Mouse (Mus musculus): ENCODE results near the gene Spag5. TPM values are rescaled to one million over a fixed set of nuclear protein-coding genes. Genes with fewer than 3 reads are reported as not detected.
A peak's percentile ranks its signal among the peaks of the same experiment; 100 is the strongest.

Spag5 gene
- polyA plus RNA-seq, 1 experiment from 2014 or later: 4.6 TPM

- no peak for TF ChIP-seq CTCF (IDR thresholded peaks at IDR 0.05; ENCODE audit: low read depth)
- no peak overlapping the region for H3K4me2 ChIP-seq (replicated peaks; ENCODE audit: low read depth)
- H3K9me3 ChIP-seq (ENCODE audit: control insufficient read depth): no peaks in the 10 kb centered on the region
- WGBS: 89% methylated on average over 4 of the region's 4 CpGs
- H3K27ac ChIP-seq (ENCODE audit: low read depth, low read length): no peak overlapping the region
- no peaks in the 10 kb centered on the region for H3K27me3 ChIP-seq (replicated peaks; ENCODE audit: control insufficient read depth, insufficient read depth, low read length)
- H3K9ac ChIP-seq (ENCODE audit: low read depth, low read length): no peak overlapping the region
- no peaks in the 10 kb centered on the region; the same call in 1 of the 2 replicates for H3K36me3 ChIP-seq (ENCODE audit: control insufficient read depth, insufficient read depth)
- H3K4me1 ChIP-seq (replicated peaks; ENCODE audit: control insufficient read depth, insufficient read depth, low read length): no peaks in the 10 kb centered on the region
- no peak overlapping the region for H3K4me3 ChIP-seq (ENCODE audit: low read depth, low read length)
- no peak for ATAC-seq
Measured at GRCm38 (mm10) chr11:78327215-78327614, 25.9 kb downstream of the Spag5 start.

- no peaks in the 10 kb centered on the region for H3K4me1 ChIP-seq (replicated peaks; ENCODE audit: control insufficient read depth, insufficient read depth, low read length)
- H3K9ac ChIP-seq (ENCODE audit: low read depth, low read length): peak within 1 kb of the TSS; percentile 80
- 8% methylated on average over 37 of the region's 37 CpGs for WGBS
- peak within 1 kb of the TSS; percentile 90 for H3K4me2 ChIP-seq (replicated peaks; ENCODE audit: low read depth)
- H3K27me3 ChIP-seq (replicated peaks; ENCODE audit: control insufficient read depth, insufficient read depth, low read length): no peaks in the 10 kb centered on the region
- peak within 1 kb of the TSS; percentile 96 for H3K4me3 ChIP-seq (ENCODE audit: low read depth, low read length)
- no peaks in the 10 kb centered on the region; the same call in 1 of the 2 replicates for H3K36me3 ChIP-seq (ENCODE audit: control insufficient read depth, insufficient read depth)
- H3K27ac ChIP-seq (ENCODE audit: low read depth, low read length): peak within 1 kb of the TSS; percentile 57; the same call in 1 of the 2 replicates
- no peaks in the 10 kb centered on the region for H3K9me3 ChIP-seq (ENCODE audit: control insufficient read depth)
- peak; percentile 96 for ATAC-seq
- TF ChIP-seq CTCF (IDR thresholded peaks at IDR 0.05; ENCODE audit: low read depth): peak; percentile 47
Measured at GRCm38 (mm10) chr11:78327634-78328511, 26.5 kb downstream of the Spag5 start, which contains the start of gene Pigs. Gene Pigs (plus strand): TSS chr11:78328415.

- H3K9ac ChIP-seq (ENCODE audit: low read depth, low read length): peak overlapping the region; percentile 80
- no peaks in the 10 kb centered on the region for H3K27me3 ChIP-seq (replicated peaks; ENCODE audit: control insufficient read depth, insufficient read depth, low read length)
- no peaks in the 10 kb centered on the region for H3K9me3 ChIP-seq (ENCODE audit: control insufficient read depth)
- H3K27ac ChIP-seq (ENCODE audit: low read depth, low read length): no peak overlapping the region
- H3K4me1 ChIP-seq (replicated peaks; ENCODE audit: control insufficient read depth, insufficient read depth, low read length): no peaks in the 10 kb centered on the region
- no peak for TF ChIP-seq CTCF (IDR thresholded peaks at IDR 0.05; ENCODE audit: low read depth)
- H3K4me3 ChIP-seq (ENCODE audit: low read depth, low read length): peak overlapping the region; percentile 96
- peak; percentile 44 for ATAC-seq
- peak overlapping the region; percentile 90 for H3K4me2 ChIP-seq (replicated peaks; ENCODE audit: low read depth)
- H3K36me3 ChIP-seq (ENCODE audit: control insufficient read depth, insufficient read depth): peaks cover 6% of the 10 kb centered on the region
- WGBS: under 1% methylated on average over 41 of the region's 41 CpGs
Measured at GRCm38 (mm10) chr11:78328512-78329056, 27.3 kb downstream of the Spag5 start.

- Histone ChIP-seq H3K4me1 (replicated peaks; ENCODE audit: control insufficient read depth, insufficient read depth, low read length) (no peaks in the 10 kb centered on the region), H3K36me3 (ENCODE audit: control insufficient read depth, insufficient read depth) (peaks cover 22% of the 10 kb centered on the region), H3K9me3 (ENCODE audit: control insufficient read depth) (no peaks in the 10 kb centered on the region), H3K27me3 (replicated peaks; ENCODE audit: control insufficient read depth, insufficient read depth, low read length) (no peaks in the 10 kb centered on the region), H3K4me3 (ENCODE audit: low read depth, low read length) (no peak overlapping the region), H3K4me2 (replicated peaks; ENCODE audit: low read depth) (no peak overlapping the region), H3K9ac (ENCODE audit: low read depth, low read length) (no peak overlapping the region), H3K27ac (ENCODE audit: low read depth, low read length) (no peak overlapping the region)
- ATAC-seq: no peak
- 95% methylated on average over 12 of the region's 12 CpGs for WGBS
- TF ChIP-seq CTCF (IDR thresholded peaks at IDR 0.05; ENCODE audit: low read depth): no peak
Measured at GRCm38 (mm10) chr11:78332676-78333075, 31.3 kb downstream of the Spag5 start.

- no peak for TF ChIP-seq CTCF (IDR thresholded peaks at IDR 0.05; ENCODE audit: low read depth)
- whole genome bisulfite sequencing: 92% methylated on average over 5 of the region's 5 CpGs
- no peak overlapping the region for H3K4me2 ChIP-seq (replicated peaks; ENCODE audit: low read depth)
- H3K4me3 ChIP-seq (ENCODE audit: low read depth, low read length): no peak overlapping the region
- ATAC-seq: no peak
- no peak overlapping the region for H3K9ac ChIP-seq (ENCODE audit: low read depth, low read length)
- H3K36me3 ChIP-seq (ENCODE audit: control insufficient read depth, insufficient read depth): peaks cover 25% of the 10 kb centered on the region
- H3K27ac ChIP-seq (ENCODE audit: low read depth, low read length): no peak overlapping the region
- no peaks in the 10 kb centered on the region for H3K9me3 ChIP-seq (ENCODE audit: control insufficient read depth)
- H3K27me3 ChIP-seq (replicated peaks; ENCODE audit: control insufficient read depth, insufficient read depth, low read length): no peaks in the 10 kb centered on the region
- H3K4me1 ChIP-seq (replicated peaks; ENCODE audit: control insufficient read depth, insufficient read depth, low read length): no peaks in the 10 kb centered on the region
Measured at GRCm38 (mm10) chr11:78333992-78334391, 32.7 kb downstream of the Spag5 start.

- Histone ChIP-seq H3K27me3 (replicated peaks; ENCODE audit: control insufficient read depth, insufficient read depth, low read length) (no peaks in the 10 kb centered on the region), H3K9me3 (ENCODE audit: control insufficient read depth) (no peaks in the 10 kb centered on the region), H3K36me3 (ENCODE audit: control insufficient read depth, insufficient read depth) (peaks cover 47% of the 10 kb centered on the region), H3K4me1 (replicated peaks; ENCODE audit: control insufficient read depth, insufficient read depth, low read length) (no peaks in the 10 kb centered on the region), H3K27ac (ENCODE audit: low read depth, low read length) (no peak overlapping the region), H3K4me3 (ENCODE audit: low read depth, low read length) (no peak overlapping the region), H3K9ac (ENCODE audit: low read depth, low read length) (no peak overlapping the region), H3K4me2 (replicated peaks; ENCODE audit: low read depth) (no peak overlapping the region)
- TF ChIP-seq CTCF (IDR thresholded peaks at IDR 0.05; ENCODE audit: low read depth): no peak
- 95% methylated on average over 8 of the region's 8 CpGs for WGBS
- no peak for ATAC-seq
Measured at GRCm38 (mm10) chr11:78337040-78337439, 35.7 kb downstream of the Spag5 start.

Measured in intestine, postnatal 0 days (tissue).